17 mouse cellular contexts compared by ENCODE assay signal in genomic region chr13:91156949-91157348, GRCm38 (mm10).
"Had no signal": no experiment of that assay in that cellular context is flagged by ENCODE, and none has a peak within 500 bp of the region (broad histone marks: within the 10 kb centered on the region; RNA-seq: fewer than 3 reads in every experiment).

No protein-coding gene starts in this region.

- H3K27me3 ChIP-seq: lung, embryonic 15.5 days; megakaryocyte, embryonic 14.5 days; midbrain, embryonic 13.5 days; midbrain, embryonic 15.5 days; neural tube, embryonic 12.5 days had no signal

- H3K9me3 ChIP-seq: lung, embryonic 15.5 days; megakaryocyte, embryonic 14.5 days; midbrain, embryonic 13.5 days; midbrain, embryonic 15.5 days; neural tube, embryonic 12.5 days had no signal

- H3K4me3 ChIP-seq: lung, embryonic 15.5 days; megakaryocyte, embryonic 14.5 days; midbrain, embryonic 13.5 days; midbrain, embryonic 15.5 days; neural tube, embryonic 12.5 days had no signal

- H3K36me3 ChIP-seq: lung, embryonic 15.5 days; midbrain, embryonic 13.5 days; midbrain, embryonic 15.5 days; neural tube, embryonic 12.5 days had no signal

- ATAC-seq: liver, postnatal 0 days; lung, postnatal 0 days; midbrain, embryonic 13.5 days; midbrain, embryonic 15.5 days had no signal

- H3K27ac ChIP-seq: lung, embryonic 15.5 days; macrophage; midbrain, embryonic 13.5 days; midbrain, embryonic 15.5 days; neural tube, embryonic 12.5 days had no signal

- H3K4me2 ChIP-seq: lung, embryonic 15.5 days; midbrain, embryonic 11.5 days; midbrain, embryonic 13.5 days; midbrain, embryonic 15.5 days; neural tube, embryonic 12.5 days had no signal

- DNase-seq: liver, postnatal 0 days; lung, adult 2 months; lung, postnatal 14 days; lung, postnatal 36 days; right cerebral cortex, postnatal 14 days; spleen, adult 18-20 months; thymus, adult 18-20 months; thymus, postnatal 14 days; thymus, postnatal 4 days had no signal

- H3K9ac ChIP-seq: liver, postnatal 0 days; lung, embryonic 15.5 days; midbrain, embryonic 13.5 days; midbrain, embryonic 15.5 days; neural tube, embryonic 12.5 days had no signal

- H3K4me1 ChIP-seq: lung, embryonic 15.5 days; megakaryocyte, embryonic 14.5 days; midbrain, embryonic 13.5 days; midbrain, embryonic 15.5 days; neural tube, embryonic 12.5 days had no signal
